Mouse (Mus musculus) embryo, embryonic 11 days (tissue): Measurements from ENCODE around the gene Aco2.

Experiments
- DNase-seq: peaks from one replicate; pipeline ENCODE4 v3.0.0-alpha.2; 2015

Gene Aco2

DNA sequence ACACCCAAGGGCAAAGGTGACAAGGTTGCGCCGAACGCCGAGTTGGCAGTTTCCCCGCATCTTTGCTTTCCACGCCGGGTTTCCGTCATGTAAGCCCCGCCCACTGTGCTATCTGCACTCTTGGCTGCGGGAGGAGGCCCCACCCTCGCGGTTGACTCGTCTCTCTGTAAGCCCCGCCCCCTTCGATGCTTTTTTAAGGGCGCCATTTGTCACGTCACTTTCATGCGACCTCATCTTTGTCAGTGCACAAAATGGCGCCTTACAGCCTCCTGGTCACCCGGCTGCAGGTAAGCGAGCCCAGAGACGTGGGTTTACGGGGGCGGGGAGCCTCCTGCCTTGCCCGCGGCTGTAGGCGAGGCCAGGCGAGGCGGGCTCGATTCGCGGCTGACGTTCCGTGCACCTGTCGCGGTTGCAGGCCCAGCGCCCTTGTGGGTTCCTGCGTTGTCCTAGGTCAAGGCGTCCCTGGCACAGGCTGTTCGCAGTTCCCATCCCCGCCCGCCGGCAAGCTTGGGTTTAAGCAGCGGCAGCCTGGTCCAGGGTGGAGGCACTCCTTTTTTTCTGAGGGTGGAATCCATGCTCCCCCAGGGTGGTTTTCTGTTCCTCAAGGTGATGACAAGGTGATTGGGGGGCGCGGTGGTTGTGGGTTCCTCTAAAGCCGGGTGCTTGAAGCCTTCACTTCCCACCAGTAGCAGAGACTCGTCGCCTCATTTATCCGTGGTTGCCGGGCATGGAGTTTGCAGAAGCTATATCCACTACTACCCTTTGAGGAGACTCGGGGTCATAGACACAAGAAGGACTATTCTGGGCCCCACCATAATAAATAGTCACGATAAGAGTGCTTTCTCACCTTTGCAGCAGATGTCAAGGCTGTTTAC is at the start of gene Aco2:
TSS of gene Aco2 (plus strand) at position 48 of the 875 bp plus-strand sequence.
- peak; percentile 99 for DNase-seq

DNA sequence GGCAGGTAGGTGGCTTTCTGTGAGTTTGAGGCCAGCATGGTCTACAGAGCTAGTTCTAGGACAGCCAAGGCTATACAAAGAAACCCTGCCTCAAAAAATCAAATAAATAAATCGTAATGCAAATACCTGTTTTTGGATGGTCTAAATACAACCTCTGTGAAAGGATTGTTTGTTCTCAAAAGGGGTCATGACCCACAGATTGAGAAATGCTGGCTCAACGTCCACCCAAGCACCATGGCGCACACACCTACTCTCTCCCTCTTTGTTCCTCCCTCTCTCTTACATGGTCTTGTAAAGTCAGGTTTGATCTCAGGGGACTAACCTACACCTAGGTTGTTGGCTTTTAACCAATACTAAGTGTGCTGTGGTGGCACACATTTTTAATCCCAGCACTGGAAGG is 49.5 kb upstream of the Aco2 start:
- DNase-seq: no peak

DNA sequence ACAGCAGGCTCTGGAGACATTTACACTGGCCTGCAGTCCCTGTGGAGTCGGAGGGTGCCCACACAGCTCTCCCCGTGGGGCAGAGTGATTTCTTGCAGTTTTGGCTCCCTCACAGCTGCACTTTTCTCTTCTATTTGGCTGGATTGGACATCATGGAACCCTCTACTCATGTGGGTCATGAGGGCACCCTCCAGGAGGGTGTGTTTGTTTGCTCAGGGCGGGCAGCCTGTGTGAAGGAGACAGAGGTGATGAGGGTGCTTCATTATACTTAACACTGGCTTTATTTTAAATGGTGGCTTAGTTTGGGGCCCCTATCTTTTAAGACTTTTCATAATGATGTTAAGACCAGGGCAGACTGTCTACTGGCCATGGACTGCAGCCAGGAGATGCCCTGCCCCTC is 47.3 kb upstream of the Aco2 start:
- DNase-seq: no peak

DNA sequence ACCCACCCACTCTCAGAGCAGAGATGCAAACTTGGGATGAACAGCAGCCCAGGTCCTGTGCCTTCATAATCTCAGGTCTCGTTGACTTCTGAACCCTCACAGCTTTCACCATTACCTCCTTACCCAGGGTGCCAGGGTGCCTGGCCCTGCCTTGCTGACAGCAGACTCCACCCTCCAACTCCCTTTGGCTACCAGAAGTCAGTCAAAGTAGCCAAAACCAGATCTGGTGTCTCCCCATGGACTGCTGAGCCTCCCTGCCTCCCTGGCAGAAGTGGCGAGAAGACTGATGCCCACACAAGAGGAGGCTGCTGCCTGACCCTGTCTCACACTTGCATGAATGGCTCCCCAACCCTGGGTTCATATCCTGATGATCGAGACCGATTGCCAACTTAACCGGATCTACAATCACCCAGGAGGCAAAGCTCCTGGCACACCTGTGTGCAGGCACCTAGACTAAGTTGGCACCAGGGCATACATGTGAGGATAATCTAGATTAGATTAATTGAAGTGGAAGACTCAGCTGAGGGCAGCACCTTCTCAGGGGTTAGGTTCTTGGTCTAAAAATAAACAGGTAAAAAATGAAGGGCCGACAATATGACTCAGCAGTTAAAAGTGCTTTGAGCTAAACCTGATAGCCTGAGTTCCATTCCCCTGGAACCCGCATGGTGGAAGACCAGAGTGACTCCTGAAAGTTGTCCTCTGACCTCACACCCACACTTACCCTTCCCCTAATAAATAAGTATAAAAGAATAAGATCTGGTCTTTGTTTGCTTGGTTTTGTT is 43.5 kb upstream of the Aco2 start:
- DNase-seq: no peak

GRCm38 (mm10) chr15:81829208-81829580 is 42.9 kb upstream of the Aco2 start:
- DNase-seq: no peak

GRCm38 (mm10) chr15:81830530-81830929 is 41.6 kb upstream of the Aco2 start:
- DNase-seq: no peak

DNA sequence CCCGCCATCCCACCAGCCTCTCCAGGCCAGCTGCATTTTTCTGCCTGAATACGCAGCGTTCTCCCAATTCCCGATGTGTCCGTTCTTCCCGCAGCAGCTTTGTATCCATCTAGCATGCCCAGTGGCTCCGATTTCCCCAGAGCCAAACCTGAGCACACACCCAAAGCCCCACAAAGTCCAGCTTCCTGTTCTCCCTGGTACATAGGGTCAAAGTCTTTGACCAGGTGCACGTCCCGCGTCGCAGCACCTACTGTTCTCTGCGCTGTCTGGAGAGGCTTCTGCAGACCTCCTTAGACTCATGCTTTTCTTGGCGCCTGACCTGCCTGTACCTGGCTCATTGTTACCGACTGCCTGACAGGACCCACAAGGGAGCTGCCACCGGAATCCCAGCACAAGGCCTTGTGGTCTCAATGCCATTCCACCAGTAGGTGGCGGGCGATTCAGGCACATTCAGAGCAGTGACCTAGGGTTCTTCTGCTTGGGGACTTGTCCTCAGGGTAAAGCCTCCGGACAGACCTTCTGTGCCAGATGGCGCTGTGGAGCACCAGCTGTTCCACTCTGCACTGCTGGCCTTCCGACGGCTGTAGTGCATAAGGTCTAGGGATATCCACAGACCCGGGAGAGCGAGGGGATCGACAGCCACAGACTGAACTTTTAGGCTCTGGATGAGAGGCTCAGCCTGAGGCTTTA is 40.8 kb upstream of the Aco2 start:
- peak; percentile 95 for DNase-seq

GRCm38 (mm10) chr15:81832219-81832618 is 39.9 kb upstream of the Aco2 start:
- no peak for DNase-seq

DNA sequence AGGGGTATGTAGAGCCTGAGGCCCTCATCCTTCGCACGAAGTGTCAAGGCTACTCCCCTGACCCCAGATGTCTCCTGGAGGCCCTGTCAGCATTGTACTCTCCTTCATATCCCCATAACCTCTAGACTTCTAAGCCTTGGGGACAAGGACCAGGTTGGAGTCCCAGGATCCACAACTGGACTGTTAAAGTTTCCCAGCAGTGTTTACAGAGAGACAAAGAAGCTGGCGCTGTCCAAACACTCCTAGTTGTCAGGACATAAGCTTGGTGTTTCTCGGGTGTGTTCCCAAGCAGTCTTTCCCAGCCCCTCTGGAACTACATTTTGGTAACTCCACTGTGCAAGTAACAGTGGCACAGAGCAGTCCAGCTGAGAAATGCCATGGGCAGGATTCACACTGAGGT is 38.6 kb upstream of the Aco2 start:
- DNase-seq: no peak

GRCm38 (mm10) chr15:81834171-81834841 is 37.8 kb upstream of the Aco2 start:
- DNase-seq: no peak

GRCm38 (mm10) chr15:81835007-81835880 is 36.9 kb upstream of the Aco2 start:
- DNase-seq: no peak

GRCm38 (mm10) chr15:81836124-81836821 is 35.8 kb upstream of the Aco2 start:
- DNase-seq: peak; percentile 85

DNA sequence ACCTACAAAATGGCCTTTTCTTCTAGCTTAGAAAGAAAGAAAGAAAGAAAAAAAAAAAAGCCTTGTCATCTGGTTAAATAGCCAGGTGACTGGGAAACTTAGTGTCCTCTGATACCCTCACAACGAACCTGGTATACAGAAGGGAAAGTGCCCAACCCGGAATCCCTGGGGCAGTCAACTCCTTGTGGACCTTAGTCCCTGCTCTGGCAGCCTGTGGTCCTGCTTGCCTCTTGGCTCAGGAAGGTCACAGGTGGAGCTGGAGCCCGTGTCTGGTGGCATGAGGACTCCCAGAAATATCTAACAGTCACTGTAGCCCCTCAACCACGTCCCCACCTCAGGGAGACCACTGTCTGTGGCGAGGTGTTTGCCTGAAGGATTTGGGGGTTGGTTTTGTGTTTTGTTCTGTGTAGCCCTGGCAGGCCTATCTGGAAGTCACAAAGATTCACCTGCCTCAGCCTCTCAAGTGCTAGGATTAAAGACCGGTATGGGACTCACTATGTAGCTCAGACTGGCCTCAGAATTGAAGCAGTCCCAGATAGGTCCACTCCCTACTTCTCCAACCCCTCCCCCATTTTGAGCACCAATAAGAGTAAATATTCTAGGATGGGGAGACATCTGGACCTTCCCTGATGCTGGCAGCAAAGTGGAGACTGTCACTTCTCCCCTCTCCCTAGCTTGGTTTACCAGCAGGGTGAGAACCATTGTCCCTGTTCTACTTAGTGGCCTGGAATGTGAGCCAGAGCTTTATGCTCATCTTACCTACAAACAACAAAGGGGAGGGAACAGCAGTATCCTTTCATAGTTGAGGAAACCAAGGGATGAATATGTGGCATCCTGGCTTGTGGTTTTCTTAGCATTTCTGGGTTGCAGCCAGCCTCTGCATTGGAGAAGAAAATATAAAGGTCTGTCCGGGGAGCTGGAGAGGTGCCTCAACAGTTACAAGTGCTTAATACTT is 34.9 kb upstream of the Aco2 start:
- no peak for DNase-seq

DNA sequence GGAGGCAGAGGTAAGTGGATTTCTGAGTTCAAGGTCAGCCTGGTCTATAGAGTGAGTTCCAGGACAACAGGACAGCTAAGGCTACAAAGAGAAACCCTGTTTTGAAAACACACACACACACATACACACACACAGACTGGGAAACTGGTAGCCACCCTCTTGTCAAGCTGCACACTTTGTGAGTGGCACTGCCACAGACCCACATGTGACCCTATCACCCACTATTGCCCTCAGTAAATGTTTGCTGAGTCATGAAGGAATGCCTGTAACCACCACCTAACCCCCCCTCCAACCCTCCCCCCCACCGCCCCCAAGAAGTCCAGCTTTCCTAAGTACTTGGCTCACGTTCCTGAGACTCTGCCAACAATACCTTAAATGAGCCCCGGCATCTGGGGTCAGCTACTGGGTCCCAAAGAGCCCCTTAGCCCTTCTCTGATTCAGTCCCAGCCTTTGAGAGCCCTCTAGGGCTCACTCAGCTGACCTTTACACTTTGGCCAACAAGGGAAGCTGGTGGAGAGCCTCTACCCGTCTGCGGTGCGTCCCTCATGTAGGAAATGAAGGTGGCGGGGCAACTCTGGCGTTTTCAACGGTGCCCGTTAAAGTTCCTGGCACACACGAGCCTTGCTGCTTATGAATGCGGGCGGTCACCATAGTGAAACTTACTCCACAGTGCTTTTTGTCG is 33.4 kb upstream of the Aco2 start:
- no peak for DNase-seq

DNA sequence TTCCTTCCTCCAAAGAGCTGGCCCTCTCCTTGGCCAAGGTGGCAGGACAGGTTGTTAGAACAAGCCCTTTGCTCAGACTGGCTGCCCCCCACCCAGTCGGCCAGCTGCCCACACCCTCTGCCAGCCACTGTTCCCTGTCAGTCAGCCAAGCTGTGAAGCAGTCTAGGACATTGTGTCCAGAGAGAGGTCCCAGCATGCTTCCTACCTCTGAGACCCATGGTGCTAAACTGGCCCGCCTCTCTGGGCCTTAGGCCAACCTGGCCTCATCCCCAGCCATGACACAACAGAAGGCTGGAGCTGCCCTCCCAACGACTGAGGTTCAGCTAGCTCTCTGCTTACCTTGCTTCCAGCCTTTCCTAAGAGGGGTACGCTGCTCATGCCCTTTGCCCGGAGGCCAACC is 32.5 kb upstream of the Aco2 start:
- no peak for DNase-seq

- DNase-seq: no peak
Observed at GRCm38 (mm10) chr15:81840306-81840705, 31.8 kb upstream of the Aco2 start.

DNA sequence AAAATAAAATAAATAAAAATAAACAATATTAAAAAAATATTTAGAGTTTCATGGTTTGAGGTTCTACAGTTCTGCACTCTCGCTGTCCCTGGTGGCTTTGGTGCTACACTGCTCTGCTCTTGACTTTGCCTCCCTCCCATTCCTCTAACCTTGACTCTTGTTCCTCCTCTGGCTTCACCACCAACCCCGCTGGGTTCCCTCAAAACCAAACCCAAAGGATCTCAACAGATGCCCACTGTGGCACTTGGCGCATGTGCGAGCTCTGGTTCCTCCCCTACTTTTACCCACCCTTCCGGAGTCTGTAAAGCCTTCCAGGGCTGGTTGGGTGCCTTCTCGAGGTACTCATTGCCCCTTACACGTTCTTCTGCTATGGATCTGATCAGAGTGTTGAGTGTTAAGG is 29.8 kb upstream of the Aco2 start:
- DNase-seq: no peak

DNA sequence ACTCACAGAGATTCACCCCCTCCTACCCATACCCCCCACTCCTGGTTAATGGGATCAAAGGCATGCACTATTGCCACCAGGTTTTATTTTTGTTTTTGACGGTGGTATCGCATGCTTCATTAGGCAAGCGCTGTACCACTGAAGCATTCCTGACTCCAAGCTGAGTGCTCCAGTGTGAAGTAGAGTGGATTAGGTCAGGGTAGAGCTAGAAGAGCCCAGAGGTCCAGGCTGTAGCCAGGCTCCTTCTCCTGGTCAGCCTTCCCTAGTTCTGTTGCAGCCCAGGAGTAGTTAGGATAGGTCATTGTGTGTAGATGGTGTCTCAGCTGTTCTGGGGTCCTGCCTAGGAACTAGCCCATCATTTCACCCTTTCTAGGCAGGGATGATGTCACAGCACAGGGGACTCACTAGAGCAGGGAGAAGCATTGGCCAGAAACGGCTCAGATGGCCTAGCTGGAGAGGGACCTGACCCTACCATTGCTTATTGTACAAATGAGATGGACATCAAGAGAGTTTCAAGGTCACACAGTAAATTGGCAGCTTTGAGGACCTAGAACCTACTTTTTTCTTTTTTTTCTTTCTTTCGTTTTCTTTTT is 27.0 kb upstream of the Aco2 start:
- DNase-seq: no peak

DNA sequence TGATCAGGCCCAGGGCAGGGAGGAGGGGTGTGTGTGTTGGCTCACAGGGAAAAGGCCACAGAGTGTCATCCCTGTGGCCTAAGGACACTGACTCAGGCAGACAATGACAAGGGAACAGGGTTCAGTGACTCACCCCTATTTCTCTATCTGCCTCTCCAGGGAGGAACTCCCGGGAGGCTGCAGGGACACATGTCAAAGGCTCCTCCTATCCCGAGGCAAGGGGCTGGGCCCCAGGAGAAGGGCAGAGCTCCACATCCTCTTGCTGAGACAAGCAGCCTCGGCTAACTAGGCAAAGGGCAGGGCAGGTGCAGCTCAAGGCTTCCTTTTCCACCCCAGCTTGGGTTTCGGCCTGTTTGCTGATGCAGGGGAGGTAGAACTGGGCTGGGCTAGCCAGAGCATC is 26.4 kb upstream of the Aco2 start:
- no peak for DNase-seq
